Mouse (Mus musculus) gastrocnemius, postnatal 14 days (tissue): ENCODE data around the gene Tctex1d2. TPM values are rescaled to one million over a fixed set of nuclear protein-coding genes. Genes with fewer than 3 reads are reported as not detected.

ENCODE experiments used
- DNase-seq: peaks from one replicate; pipeline ENCODE4 v3.0.0; 2021; ENCODE audit warnings: mixed read lengths
- intact Hi-C: fragments of 180-260 bp; cut with DNase I; formaldehyde crosslinking; loops from one replicate; pipeline ENCODE4 v1.15.1; 2025; ENCODE audit warnings: low total_unique reads
- total RNA-seq, 2 experiments: library from RNA; stranded (reverse); gene quantifications; 2 replicates each; pipeline ENCODE4 v1.2.3; 2021

Gene Tctex1d2
- total RNA-seq, 2 experiments from 2014 or later = 4.5 to 5.7 TPM

- intact Hi-C loops = no loop called here
- no peak for DNase-seq
Measured at GRCm38 (mm10) chr16:32461713-32462112, 42.2 kb downstream of the Tctex1d2 start.

GRCm38 (mm10) chr16:32462950-32463349 lies 43.4 kb downstream of the Tctex1d2 start:
- DNase-seq = no peak
- intact Hi-C loops = no loop called here

GRCm38 (mm10) chr16:32463426-32463825 lies 43.9 kb downstream of the Tctex1d2 start:
- no peak for DNase-seq
- intact Hi-C loops = no loop called here

- intact Hi-C loops = no loop called here
- DNase-seq = no peak
Measured at GRCm38 (mm10) chr16:32464908-32465307, 45.4 kb downstream of the Tctex1d2 start.

GRCm38 (mm10) chr16:32468488-32468887 lies 49.0 kb downstream of the Tctex1d2 start:
- no peak for DNase-seq
- intact Hi-C loops = no loop called here

GRCm38 (mm10) chr16:32469404-32470105 lies 50.1 kb downstream of the Tctex1d2 start:
- intact Hi-C loops = no loop called here
- DNase-seq = no peak

- no peak for DNase-seq
- intact Hi-C loops = no loop called here
Measured at GRCm38 (mm10) chr16:32472276-32473015, 52.9 kb downstream of the Tctex1d2 start.

- intact Hi-C loops = no loop called here
- DNase-seq = no peak
Measured at GRCm38 (mm10) chr16:32477315-32477714, 57.8 kb downstream of the Tctex1d2 start.

Other genes with a start within 250 kb of the Tctex1d2 start
- gene Bex6, start 239.9 kb upstream of the Tctex1d2 start, total RNA-seq = not detected
- 10 to 100 TPM in 1 of 2 experiments, 1 to 10 TPM in 1; 9.4 to 10.2 TPM for gene Fbxo45, start 172.5 kb upstream of the Tctex1d2 start, total RNA-seq
- gene Wdr53, start 172.5 kb upstream of the Tctex1d2 start, total RNA-seq = 1 to 10 TPM; 5.1 to 5.6 TPM
- gene Smco1, start 148.2 kb upstream of the Tctex1d2 start, total RNA-seq = 10 to 100 TPM; 24.5 to 42.0 TPM
- gene Rnf168, start 142.2 kb upstream of the Tctex1d2 start, total RNA-seq = 10 to 100 TPM; 10.4 to 11.0 TPM
- gene Ubxn7, start 87.4 kb upstream of the Tctex1d2 start, total RNA-seq = 10 to 100 TPM; 19.5 to 23.0 TPM
- gene Tm4sf19, start 19.2 kb upstream of the Tctex1d2 start, total RNA-seq = not detected
- gene Pcyt1a, start 11.2 kb downstream of the Tctex1d2 start, total RNA-seq = 10 to 100 TPM; 74.4 to 74.6 TPM
- not detected for gene Slc51a, start 68.2 kb downstream of the Tctex1d2 start, total RNA-seq
- not detected for gene Zdhhc19, start 76.6 kb downstream of the Tctex1d2 start, total RNA-seq
- 100 to 1,000 TPM; 285 to 408 TPM for gene Tfrc, start 189.2 kb downstream of the Tctex1d2 start, total RNA-seq
- 10 to 100 TPM; 34.6 to 42.8 TPM for gene Tnk2, start 224.2 kb downstream of the Tctex1d2 start, total RNA-seq